Mouse (Mus musculus) ZHBTc4 (cell line): ENCODE measurements at regions not wholly inside any gene's neighbourhood (a gene's known extent, or its start where the extent isn't known, plus 50 kb on each side); places are given as distances from the start of the nearest gene placed in this dataset.

ENCODE experiments used
- DNase-seq: peaks from one replicate; pipeline ENCODE4 v3.0.0-alpha.2; 2011; ENCODE audit warnings: low read depth, low spot score

- no peak for DNase-seq
These were observed 254.8 kb downstream of the Ajap1 start for GRCm38 (mm10) chr4:153227680-153228420.

- peak; percentile 34 for DNase-seq
These were observed 257.9 kb downstream of the Ajap1 start for GRCm38 (mm10) chr4:153224618-153225177.

GRCm38 (mm10) chr4:153223019-153223418, 259.6 kb downstream of the Ajap1 start:
- no peak for DNase-seq

DNA sequence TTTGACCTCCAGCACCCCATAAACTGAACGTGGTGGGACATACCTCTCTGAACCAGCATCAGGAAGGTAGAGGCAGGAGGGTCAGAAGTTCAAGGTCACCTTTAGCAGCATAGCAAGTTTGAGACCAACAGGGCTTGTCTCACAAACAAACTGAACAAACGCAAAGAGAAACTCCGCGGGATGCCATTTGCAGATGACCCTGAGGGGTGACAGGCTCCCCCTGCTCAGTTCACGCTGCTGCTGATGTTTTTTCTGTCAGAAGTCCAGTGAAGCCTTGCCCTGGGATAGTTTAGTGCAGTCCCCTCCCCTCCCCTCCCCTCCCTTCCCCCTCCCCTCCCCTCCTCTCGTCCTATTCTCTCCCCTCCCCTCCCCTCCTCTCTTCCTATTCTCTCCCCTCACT, 262.1 kb downstream of the Ajap1 start:
- DNase-seq = no peak

GRCm38 (mm10) chr4:153220074-153220473, 262.5 kb downstream of the Ajap1 start:
- DNase-seq = no peak

DNA sequence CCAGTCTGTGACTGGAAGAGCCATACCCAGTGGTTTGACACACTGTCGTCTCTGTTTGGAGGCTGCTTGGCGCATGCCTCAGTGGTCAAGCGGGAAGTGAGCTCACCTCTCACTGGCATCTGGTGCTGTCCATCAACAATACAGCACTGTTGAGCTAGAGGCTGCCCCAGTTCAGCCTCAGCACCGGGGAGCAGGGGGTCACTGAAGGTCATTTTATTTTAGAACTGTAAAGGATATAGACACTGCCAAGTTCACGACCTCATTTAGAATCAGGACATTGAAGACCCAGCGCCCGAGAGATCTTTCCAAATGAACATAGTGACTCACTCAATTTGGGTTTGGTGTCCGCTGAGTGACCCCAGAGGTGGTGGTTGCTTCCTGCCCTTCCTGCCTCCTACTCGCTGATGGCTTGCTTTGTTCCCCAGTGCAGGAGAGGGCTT, 265.1 kb downstream of the Ajap1 start:
- no peak for DNase-seq

- DNase-seq = no peak
These were observed 270.5 kb downstream of the Ajap1 start for GRCm38 (mm10) chr4:153212095-153212494.

- DNase-seq = no peak
These were observed 273.8 kb downstream of the Ajap1 start for GRCm38 (mm10) chr4:153208822-153209221.

DNA sequence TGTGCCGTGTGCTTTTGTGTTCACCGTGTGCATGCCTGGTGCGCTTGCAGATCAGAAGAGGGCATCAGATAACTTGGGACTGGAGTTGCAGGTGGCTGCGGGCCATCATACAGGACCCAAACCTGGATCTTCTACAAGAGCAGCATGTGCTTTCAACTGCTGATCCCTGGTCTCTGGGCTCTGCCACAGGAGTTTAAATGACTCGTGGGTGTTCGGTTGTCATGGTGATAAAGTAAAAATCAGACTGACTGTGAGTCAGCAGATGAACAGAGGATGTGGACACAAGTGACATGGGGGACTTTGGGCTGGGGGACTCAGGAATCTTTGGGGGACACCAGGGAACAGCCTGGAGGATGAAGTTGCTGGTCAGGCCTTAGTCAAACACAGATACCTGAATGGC, 274.4 kb downstream of the Ajap1 start:
- no peak for DNase-seq

DNA sequence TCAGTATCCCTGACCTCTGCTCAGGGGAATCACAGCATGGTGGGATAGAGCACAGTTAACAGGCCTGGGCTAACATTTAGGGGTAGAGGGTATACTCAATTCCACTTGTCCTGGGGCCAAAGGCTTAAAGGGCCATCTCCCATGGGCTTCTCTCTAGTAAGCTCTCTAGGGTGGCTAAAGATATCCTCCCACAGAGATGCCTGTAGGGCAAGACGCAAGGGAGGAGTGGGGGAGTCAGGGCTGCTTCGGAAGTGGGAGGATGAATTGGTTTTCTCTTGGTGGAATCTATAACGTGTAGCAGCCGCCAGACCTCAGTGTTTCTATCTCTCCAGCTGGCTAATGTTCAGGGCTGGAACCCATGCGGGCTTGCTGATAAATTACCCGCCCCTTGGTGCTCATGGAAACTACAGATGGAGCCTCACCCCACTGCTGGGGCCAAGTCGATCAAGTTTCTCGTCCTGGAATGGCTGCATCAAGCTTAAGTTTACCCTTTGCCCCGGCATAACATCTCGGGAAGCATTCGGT, 275.0 kb downstream of the Ajap1 start:
- DNase-seq = no peak

DNA sequence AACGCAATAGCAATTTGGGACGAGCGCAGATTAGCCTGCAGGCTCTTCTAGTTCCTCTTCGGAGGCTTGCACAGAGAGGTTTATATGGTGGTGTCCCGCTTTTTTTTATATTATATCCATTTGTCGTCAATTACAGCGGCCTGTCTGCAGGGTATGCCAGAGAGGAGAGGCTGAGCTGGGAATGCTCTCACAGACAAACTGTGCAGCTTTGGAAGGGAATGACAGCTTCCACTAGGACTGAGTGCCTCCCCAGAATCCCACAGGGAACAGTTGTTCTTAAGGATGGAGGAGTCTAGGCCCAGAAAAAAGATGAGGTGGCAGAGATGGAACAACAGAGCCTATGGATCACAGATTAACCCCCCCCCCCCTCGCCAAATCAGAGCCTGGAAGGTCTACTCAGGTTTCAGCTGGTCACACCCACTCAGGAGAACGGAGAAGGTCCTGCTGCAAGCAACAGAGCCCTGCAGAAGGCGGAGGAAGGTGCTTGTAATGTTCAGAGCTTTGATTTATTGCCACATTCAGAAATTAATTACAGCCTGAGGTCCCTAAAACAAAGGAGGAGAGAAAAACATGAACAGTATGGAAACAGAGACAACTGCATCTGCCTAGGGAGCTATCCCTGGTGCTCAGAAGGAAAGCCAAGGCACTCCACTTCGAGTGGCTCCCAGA, 275.7 kb downstream of the Ajap1 start:
- no peak for DNase-seq

DNA sequence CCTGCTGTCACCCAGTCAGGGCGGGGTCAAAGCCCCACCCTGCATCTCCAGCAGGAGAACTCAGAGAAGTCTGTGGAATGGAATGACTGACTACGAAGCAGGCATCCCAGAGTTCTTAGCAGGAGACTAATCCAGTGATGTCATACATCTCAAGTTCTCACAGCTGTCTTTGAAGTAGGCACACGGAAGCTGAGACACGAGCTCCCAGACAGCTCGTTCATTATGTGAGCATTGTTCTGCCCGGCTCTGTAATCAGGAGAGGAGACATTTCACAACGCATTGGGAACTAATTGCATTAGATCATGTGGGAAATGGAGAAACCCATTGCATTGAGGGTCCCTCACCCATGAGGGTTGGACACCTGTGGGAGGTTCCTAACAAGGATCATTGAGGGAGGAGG, 277.8 kb downstream of the Ajap1 start:
- peak; percentile 45 for DNase-seq

- peak; percentile 37 for DNase-seq
These were observed 281.5 kb downstream of the Ajap1 start for GRCm38 (mm10) chr4:153200799-153201770.

DNA sequence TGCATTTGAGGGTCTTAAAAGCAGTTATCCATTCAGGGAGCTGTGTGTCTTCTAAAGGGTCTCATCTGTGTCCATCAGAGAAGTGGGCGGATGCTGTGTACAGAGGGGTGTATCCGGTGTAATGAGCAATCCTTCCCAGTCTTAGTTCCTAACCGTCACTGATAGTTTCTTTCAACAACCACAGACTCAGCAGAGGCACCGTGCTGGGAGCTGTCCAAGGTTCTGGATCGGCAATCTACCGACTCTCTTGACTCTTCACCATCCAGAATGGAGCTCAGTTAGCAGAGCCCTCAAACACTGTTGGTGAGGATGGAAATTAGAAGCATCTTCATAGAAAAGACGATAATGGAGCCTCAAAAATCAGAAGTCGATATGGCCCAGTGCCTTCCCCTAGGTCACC, 293.1 kb downstream of the Ajap1 start:
- peak; percentile 86 for DNase-seq

DNA sequence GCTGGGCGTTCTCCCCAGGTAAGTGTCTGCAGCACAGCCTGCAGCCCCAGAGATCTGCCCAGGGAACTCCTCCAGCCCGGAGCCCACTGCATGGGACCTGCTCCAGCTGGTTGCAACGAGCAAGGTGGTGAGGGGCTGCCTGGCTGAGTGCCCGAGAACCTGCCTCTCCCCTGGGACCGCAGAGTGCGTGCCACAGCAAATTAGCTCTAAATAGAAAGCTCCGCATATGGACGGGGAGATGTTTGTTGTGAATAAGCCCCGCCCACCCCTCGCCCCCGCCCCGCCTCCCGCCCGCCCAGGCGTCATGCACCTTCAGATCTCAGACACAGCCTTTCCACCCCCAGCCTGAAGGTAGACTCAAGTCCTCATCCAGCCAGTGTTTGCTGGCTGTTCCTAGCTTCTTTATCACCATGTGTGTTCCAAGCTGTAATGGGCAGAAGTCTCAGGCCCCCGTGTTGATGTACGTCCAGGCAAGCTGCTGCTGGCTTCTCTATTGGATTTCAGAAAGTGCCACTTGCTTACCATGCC, 294.0 kb downstream of the Ajap1 start:
- DNase-seq = peak; percentile 56

- DNase-seq = peak; percentile 38
These were observed 294.6 kb downstream of the Ajap1 start for GRCm38 (mm10) chr4:153187959-153188503.

DNA sequence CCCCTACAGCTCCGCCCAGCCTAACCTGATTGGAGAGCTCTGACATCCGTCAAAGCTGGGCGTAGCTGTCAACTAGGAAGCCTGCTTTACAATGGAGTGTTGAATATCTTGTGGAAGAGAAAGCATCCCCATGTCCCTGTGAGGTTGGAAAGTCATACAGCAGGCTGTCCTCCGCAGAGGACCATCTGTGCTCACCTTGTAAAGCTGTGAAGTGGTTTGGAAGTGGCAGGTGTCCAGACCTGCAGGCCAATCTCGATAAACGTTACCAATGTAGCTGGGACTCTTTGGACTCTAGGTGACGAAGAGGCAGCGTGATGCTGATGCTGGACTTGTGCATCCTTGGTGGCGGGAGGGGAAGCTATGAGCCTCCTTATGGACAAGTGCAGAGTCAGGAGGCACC, 305.1 kb downstream of the Ajap1 start:
- DNase-seq = no peak

- peak; percentile 97 for DNase-seq
These were observed 307.0 kb downstream of the Ajap1 start for GRCm38 (mm10) chr4:153175660-153176059.

DNA sequence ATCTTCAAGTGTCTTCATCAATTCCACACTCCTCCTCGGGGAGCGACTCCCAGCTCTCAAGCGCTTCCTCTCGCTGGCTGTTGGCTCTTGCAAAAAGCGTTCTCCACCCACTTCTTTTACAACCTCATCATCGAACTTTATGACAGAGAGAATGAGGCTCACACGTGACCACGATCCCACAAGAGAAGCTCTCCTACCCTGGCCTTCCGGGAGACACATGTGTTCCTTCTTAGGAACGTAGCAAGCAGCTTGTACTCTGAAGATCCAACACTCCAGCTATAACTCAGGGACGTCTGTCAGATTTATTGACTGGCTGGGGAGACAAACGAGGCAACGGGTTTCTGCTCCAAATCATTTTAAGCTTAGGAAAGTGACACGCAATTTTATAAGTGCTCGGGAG, 307.5 kb downstream of the Ajap1 start:
- DNase-seq = no peak

GRCm38 (mm10) chr4:153169991-153170390, 312.6 kb downstream of the Ajap1 start:
- DNase-seq = no peak

- DNase-seq = peak; percentile 32
These were observed 317.8 kb downstream of the Ajap1 start for GRCm38 (mm10) chr4:153164810-153165209.
